In the genomic region with DNA sequence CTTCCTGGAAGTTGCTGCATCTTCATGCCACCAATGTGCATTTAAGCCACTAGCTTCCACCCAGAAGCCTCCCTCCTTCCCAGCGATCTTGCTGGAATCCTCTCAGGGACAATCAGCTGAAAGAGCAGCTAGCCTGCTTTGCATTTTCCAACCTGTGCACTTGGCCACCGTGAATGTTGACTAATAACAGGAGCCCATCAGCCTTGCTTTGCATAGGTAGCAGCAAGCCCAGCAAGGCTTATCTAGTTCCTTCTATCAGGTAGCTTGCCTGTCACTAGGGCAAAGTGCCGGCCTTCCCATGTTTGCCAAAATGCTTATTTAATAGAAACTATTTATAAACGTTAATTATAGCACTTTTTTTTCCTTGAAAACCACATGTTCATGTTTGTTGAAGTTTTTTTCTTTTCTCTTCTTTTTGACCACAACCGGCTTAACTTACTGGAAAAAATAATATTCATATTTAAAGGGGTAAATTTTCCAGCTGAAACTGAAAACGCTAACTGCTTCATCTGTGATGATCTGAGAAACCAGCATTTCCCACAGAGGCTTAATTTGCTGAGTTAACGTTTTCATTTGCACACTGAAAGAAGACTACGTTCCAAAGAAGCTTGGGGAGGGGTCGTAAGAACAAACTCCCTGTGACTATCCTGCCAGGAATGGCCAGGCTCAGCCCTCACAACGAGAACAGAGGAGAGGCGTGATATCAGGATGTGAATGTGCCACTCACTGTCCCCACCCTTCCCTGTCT, we compare ENCODE assay signal across 25 mouse cellular contexts. TPM values are rescaled to one million over a fixed set of nuclear protein-coding genes. Genes with fewer than 3 reads are reported as not detected.
"Had no signal": no experiment of that assay in that cellular context is flagged by ENCODE, and none has a peak within 500 bp of the region (broad histone marks: within the 10 kb centered on the region; RNA-seq: fewer than 3 reads in every experiment).

No protein-coding gene starts in this region.

- H3K9ac ChIP-seq: lung, embryonic 14.5 days; midbrain, embryonic 12.5 days; neural tube, embryonic 13.5 days; neural tube, embryonic 15.5 days; stomach, embryonic 15.5 days had no signal

- H3K36me3 ChIP-seq: midbrain, embryonic 10.5 days; midbrain, embryonic 12.5 days; neural tube, embryonic 13.5 days; neural tube, embryonic 15.5 days; stomach, embryonic 15.5 days had no signal

- H3K4me1 ChIP-seq: midbrain, embryonic 10.5 days; neural tube, embryonic 15.5 days; stomach, embryonic 15.5 days had no signal

- H3K27ac ChIP-seq: midbrain, embryonic 10.5 days; midbrain, embryonic 12.5 days; neural tube, embryonic 13.5 days; neural tube, embryonic 15.5 days; stomach, embryonic 15.5 days; stomach, postnatal 0 days had no signal

- ATAC-seq: midbrain, embryonic 16.5 days had no signal

- H3K4me3 ChIP-seq: midbrain, embryonic 10.5 days; midbrain, embryonic 12.5 days; myocyte; neural tube, embryonic 13.5 days; neural tube, embryonic 15.5 days; stomach, embryonic 15.5 days had no signal

- DNase-seq: lung, adult 18-20 months; lung, embryonic 14.5 days; lung, postnatal 10 days; lung, postnatal 4 days; midbrain, embryonic 14.5 days; retina, postnatal 1 day; right cerebral cortex, adult 18-20 months; thymus, adult 2 months; thymus, postnatal 25 days; thymus, postnatal 4 days had no signal

- H3K9me3 ChIP-seq: midbrain, embryonic 10.5 days; midbrain, embryonic 12.5 days; neural tube, embryonic 13.5 days; neural tube, embryonic 15.5 days; stomach, embryonic 15.5 days had no signal

RNA-seq across cellular contexts. Expression of a gene that starts 3.2 kb away (rescaled TPM):
- total RNA-seq: megakaryocyte, adult 5-6 weeks; megakaryocyte-erythroid progenitor cell, adult 5-6 weeks had no signal
- polyA plus RNA-seq: liver, embryonic 16.5 days; lung, embryonic 14.5 days; lung, embryonic 16.5 days; midbrain, embryonic 10.5 days; midbrain, embryonic 12.5 days; midbrain, embryonic 14.5 days; midbrain, embryonic 16.5 days; myocyte; neural tube, embryonic 11.5 days; neural tube, embryonic 13.5 days; neural tube, embryonic 15.5 days; spleen, adult 2 months; stomach, embryonic 15.5 days; stomach, postnatal 0 days; urinary bladder, adult 2 months had no signal
